Mouse (Mus musculus): ENCODE data around the gene D430041D05Rik. TPM values are rescaled to one million over a fixed set of nuclear protein-coding genes. Genes with fewer than 3 reads are reported as not detected.

The D430041D05Rik gene
- total RNA-seq, 2 experiments from 2014 or later: 0.12 to 0.24 TPM

DNA sequence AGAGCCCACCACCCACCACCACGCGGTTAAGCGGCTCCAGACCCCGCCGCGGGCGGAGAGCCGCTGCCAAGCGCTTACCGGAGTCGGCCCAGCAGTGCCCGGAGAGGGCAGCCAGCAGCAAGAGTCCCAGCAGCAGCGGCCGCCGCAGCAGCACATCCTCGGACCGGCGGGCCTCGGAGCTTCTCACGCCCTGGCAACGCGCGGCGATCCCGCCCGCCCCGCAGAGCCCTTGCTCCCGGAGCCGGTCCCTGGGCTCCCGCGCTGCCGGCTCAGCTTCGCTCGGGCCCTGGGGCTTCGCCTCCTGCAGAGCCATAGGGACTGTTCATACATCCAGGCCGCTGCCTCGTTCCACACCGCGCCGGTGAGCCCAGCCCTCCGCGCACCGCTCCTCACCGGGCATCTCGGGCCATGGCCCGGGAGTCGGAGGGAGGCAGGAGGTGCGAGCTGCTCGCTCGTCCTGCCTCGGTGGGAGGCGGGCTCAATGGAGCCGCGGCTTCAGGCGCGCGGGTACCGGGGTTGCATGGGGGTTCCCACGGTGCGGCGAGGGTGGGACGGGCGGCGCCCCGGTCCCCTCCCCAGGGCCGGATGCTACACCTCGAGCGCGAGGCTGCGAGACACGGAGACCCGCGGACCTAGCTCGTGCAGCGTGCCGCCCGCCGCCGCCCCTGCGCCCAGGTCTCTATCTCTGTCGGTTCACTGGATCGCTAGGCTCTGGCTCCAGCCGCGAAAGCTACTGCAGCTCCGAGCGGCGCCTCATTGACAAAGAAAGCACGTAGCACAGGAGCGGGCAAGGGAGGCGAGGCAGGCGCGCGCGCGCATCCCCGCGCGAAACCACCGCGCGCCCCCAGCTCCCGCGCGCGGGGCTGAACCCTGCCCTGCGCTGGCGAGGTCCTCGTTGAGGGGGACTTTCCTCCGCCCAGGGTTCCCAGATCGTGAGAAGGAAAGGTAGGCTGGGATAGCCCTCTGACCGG lies 677 bp downstream of the D430041D05Rik start:
- intact Hi-C loops (cut with DNase I): no loop called here
- peak; percentile 26 to 29 for DNase-seq

DNA sequence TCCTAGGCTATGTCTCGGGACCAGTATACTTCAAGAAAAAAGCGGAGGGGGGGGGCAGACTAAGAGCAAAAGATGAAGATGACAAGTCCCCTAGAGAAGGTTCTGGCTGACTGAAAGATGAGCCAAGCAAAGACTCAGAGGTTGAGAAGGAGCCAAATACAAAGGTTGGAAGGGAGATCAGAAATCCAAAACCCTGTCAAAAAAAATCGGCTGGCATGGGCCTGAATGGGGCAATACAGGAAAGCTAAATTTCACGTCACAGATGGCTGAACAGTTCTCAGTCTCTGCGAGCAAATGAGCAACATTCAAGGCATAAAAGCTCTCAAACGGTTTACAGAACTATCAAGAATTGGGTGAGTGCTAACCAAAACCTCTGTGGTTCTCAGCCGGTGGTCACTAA lies 2.5 kb downstream of the D430041D05Rik start:
- intact Hi-C loops (cut with DNase I): no loop called here
- DNase-seq: no peak

GRCm38 (mm10) chr2:104407913-104408312 lies 2.9 kb downstream of the D430041D05Rik start:
- intact Hi-C loops (cut with DNase I): no loop called here
- no peak for DNase-seq

DNA sequence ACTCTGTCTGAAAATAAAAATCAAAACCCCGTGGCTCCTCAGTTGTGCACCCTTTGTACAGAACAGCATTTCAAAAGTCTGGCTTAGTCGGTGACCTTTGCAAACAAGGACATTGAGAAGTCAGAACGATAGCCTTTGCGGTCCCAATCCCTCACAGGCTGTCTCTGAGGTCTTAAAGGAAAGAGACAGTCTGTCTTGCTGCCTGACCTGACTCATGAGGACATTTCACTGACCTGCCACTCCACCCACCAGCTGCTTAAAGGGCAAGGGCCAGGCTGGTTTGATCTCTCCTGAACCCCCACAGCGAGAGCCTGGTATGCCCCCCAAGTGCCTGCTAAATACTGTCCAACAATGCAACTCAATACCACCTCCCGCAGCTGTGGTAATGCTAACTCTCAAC lies 6.8 kb downstream of the D430041D05Rik start:
- DNase-seq: no peak
- intact Hi-C loops (cut with DNase I): no loop called here

DNA sequence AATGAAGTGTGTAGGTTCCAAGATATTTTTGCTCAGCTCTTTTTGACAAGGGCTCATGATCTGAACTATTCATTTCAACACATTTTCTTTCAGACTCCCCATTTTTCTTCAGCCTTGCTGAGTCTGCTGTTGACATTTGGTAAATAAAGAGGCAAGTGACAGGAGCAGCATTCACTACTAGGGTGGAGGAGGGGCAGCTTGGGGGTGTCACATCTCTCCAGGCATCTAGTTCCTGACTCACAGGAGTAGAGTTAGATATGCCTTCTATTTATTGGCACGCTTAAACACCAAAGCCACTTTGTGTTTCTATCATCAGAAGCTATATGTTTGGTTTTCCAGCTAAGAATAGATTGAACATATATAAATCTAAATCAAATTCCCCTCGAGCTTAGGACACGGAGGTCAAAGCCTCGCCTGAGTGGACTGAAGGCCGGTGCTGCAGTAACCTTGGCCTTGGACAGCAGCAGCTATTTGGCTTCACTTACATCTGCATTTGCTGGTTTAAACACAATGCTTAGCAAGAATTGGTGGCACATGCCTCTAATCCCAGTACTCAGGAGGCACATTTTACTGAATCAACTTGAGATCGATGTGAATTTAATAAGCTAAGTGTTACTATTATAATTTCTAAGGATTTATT lies 12.0 kb downstream of the D430041D05Rik start:
- intact Hi-C loops (cut with DNase I): no loop called here
- no peak for DNase-seq

GRCm38 (mm10) chr2:104395961-104396360 lies 14.9 kb downstream of the D430041D05Rik start:
- no peak for DNase-seq
- intact Hi-C loops (cut with DNase I): no loop called here

DNA sequence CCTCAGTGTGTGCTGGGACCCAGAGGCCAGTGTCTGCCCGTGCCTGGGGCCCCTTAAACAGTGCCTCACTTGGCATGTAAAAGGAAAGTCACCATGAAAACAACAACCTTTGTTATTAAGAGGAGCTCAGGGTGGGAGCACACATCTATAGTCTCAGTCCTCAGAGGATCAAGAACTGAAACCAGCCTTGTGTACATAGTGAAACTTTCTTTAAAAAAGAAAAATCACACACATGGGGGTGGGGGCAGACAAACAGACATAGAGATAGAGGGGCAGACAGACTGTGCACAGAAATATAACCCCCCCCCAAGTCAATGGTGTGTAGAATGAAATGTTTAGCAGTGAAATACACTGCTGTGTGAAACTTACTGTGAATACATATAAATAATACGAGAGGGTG lies 16.0 kb downstream of the D430041D05Rik start:
- no peak for DNase-seq
- intact Hi-C loops (cut with DNase I): no loop called here

DNA sequence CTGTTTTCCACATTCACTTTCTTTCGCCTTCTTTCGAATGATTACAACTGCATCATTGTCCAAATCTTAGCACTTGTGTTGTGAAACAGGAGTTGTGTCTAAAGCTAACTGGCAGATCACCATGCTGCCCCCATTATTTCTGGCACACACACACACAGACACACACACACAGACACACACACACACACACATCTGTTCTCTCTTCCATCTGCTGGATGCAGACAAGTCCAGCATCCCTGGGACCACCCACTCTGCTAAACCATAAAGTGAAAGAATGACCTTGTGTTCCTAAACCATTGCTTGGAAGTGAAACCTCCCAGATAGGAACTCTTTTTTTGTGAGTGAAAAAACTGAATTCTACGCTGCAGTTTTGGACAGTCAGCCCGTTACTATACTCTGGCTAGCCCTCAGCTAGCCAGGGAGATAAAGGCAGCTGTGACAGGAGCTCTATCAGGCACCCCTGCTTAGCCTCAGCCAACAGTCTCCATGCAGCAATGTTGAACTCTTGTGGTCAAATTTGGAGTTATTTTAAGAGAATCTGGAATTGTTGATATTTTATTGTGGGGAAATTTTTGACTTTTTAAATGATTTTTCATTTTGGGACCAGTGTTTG lies 18.0 kb downstream of the D430041D05Rik start:
- no peak for DNase-seq
- intact Hi-C loops (cut with DNase I): no loop called here

DNA sequence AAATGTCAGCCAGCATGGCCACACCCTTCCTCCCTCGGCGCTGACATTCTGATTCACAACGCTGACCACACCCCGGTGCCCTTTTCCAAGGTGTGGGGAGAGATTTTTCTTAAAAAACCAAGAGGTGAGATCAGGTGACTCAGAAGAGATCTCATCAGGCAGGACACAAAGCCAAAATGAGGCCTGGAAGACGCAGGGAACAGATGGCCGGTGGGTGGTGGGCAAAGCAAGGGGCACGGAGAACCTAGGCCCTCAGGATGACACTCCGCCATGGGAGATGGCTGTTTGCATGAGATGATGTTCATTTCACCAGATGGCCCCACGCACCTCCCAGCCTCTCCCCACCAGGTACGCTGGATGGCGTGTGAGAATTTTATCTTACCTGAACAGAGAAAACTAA lies 21.6 kb downstream of the D430041D05Rik start:
- no peak for DNase-seq
- intact Hi-C loops (cut with DNase I): no loop called here

DNA sequence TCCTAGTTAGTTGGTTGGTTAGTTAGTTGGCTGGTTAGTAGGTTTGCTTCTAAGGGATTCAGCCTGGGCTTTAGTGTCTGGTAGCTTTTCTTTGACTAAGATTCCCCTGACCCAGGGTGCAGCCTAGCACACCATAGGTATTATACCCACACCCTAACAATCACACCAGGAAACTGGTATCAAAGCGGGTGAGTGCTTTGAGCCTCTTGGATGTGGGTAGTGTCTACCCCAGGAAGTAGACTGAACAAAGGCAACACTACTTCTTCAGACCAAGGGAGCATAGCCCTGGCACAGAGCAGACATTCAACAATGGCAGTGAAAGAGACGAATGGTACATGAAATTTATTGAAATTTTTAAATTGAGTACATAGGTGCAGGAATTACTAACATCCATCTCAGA lies 24.9 kb downstream of the D430041D05Rik start:
- no peak for DNase-seq
- intact Hi-C loops (cut with DNase I): no loop called here

GRCm38 (mm10) chr2:104383589-104383988 lies 27.2 kb downstream of the D430041D05Rik start:
- intact Hi-C loops (cut with DNase I): no loop called here
- DNase-seq: no peak

- DNase-seq: no peak
- intact Hi-C loops (cut with DNase I): no loop called here
Observed at GRCm38 (mm10) chr2:104382813-104383212, 28.0 kb downstream of the D430041D05Rik start.

GRCm38 (mm10) chr2:104379304-104379703 lies 31.5 kb downstream of the D430041D05Rik start:
- no peak for DNase-seq
- intact Hi-C loops (cut with DNase I): no loop called here

DNA sequence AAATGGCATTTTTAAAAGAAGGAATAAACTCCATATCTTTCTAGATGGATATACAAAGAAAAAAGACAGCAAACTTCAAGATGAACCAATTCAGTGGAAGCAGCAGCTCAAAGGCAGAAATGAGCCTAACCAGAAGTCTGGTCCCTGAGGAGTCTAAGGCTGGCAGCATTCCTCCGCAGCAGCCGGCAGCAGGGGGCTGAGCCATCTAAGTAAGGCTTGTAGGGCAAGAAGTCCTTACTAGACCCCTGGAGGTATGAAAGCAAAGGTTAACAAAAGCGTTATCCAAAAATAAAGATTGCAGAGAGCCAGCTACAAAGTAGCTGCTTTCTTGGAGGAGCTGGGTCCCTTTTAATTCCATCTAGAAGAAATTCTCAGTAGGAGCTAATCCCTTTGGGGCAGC lies 32.0 kb downstream of the D430041D05Rik start:
- peak in 1 of 2 experiments; percentile 3 for DNase-seq

GRCm38 (mm10) chr2:104377990-104378389 lies 32.8 kb downstream of the D430041D05Rik start:
- no peak for DNase-seq
- intact Hi-C loops (cut with DNase I): no loop called here

More for the DNA sequence above, 32.0 kb downstream of the D430041D05Rik start:
- intact Hi-C loops (cut with DNase I): no loop called here

DNA sequence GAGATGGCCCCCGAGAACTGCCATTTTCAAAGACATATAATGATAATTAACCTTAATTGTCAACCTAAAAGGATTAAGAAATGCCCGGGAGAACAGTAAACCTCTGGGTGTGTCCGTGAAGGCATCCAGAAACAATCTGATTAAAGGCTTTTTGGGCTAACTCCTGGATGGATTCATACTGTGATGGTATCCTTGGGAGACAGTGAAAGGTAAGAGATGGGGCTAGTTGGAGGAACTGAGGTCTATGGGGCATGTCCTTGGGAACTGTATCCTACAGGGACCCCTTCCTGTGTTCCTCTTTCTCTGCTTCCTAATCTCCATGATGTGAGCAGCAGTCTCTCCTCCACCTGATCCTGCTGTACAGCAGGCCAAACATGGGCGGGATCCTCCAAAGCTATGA lies 38.7 kb downstream of the D430041D05Rik start:
- intact Hi-C loops (cut with DNase I): no loop called here
- DNase-seq: no peak

- DNase-seq: no peak
- intact Hi-C loops (cut with DNase I): no loop called here
Observed at GRCm38 (mm10) chr2:104371606-104372130, 39.1 kb downstream of the D430041D05Rik start.

DNA sequence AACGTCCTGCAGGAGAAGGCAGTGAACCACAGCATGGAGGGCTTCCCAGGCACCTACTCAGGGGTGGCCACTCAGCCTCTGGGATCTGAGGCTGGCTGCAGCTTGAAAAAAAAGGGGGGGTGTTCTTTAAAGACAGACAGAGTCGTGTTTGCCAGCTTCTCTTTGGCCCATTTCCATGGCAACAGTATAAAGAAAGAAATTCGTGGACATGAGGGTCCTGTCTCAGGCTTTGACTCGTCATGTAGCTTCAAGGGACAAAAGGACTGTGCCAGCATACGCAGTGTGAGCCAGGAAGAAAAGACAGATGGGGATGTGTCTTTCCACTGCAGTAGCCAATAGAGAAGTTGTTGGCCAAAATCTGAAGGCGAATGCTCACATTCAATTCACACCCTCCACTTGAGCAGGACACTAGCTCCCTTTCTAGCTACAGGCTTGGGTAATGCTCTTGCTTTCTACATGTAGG lies 42.9 kb downstream of the D430041D05Rik start:
- peak; percentile 20 to 31 for DNase-seq
- intact Hi-C loops (cut with DNase I): no loop called here

DNA sequence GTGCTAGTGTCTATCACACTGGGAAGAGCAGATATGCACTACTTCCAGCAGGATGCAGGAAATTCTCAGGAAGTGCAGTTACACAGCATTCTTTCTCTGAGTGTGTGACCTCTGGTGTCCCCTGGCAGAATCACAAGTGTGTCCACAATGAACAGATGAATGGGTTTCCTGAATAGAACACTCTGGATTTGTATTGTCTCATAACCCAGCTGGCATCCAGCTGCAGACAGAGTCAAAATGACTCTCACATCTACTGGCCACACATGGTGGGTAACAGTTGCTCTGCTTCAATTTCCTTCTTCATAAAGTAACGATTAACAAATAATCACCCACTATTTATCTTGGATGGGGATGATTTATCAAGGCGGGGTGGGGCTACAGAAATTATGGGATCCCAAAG lies 43.5 kb downstream of the D430041D05Rik start:
- peak; percentile 22 to 35 for DNase-seq
- intact Hi-C loops (cut with DNase I): no loop called here

DNA sequence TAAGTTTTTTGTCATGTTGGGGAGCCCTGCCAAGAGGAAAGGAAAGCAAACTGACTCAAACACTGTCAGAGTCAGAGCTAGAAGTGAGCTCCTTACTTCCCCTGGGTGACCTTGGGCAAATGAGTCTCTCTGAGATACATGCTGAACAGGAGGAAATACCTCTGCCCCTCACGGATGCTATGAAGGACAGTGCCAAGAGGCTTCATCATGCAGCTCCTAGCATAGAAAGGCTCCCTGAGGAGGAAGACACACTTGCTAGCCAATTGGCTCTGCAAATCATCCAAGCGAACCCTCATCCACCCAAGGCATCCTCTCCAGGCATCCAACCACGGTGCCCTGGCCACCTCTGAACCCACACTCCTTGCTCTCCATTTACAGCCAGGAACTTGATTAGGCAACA lies 51.5 kb downstream of the D430041D05Rik start:
- DNase-seq: no peak
- intact Hi-C loops (cut with DNase I): no loop called here

DNA sequence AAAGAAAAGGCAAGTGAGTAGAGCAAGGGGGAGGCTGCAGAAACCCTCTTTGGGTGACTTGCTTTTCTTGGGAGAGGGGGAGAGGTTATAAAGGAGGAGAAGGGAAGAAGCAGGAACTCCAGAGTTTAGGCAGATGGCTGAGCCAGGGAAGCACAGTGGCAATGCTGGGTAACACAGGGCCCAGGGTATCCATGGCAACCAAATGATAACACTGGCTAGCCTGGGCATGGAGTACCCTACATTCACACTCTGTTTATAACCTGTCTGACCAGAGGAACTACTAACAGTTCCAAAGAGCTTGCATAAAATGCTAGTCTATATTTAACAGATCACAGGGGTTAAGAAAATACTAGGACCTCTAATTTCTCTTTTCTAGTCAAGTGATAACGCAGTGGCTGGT lies 51.9 kb downstream of the D430041D05Rik start:
- DNase-seq: no peak
- intact Hi-C loops (cut with DNase I): no loop called here

Measured in heart, postnatal 10 days (tissue).